Mouse (Mus musculus) G1E (cell line): ENCODE measurements at regions not wholly inside any gene's neighbourhood (a gene's known extent, or its start where the extent isn't known, plus 50 kb on each side); places are given as distances from the start of the nearest gene placed in this dataset.

Source experiments
- CTCF ChIP-seq: IDR thresholded peaks from 2 replicates; pipeline ENCODE4 v1.5.1; 2012; ENCODE audit warnings: low read depth, low read length, inconsistent platforms, mixed read lengths
- GATA1 ChIP-seq: IDR thresholded peaks from 2 replicates; pipeline ENCODE4 v1.6.1; 2012; ENCODE audit warnings: borderline replicate concordance, low read length, inconsistent platforms, mixed read lengths
- POLR2AphosphoS5 ChIP-seq: IDR thresholded peaks from 2 replicates; pipeline ENCODE4 v1.6.1; 2012; ENCODE audit warnings: low read depth, low read length, inconsistent platforms; ENCODE audit not compliant: insufficient replicate concordance
- TAL1 ChIP-seq: conservative IDR thresholded peaks from 2 replicates; pipeline ENCODE4 v1.6.1; 2012; ENCODE audit warnings: low read depth, low read length, inconsistent platforms, mixed read lengths

- no peak for TF ChIP-seq CTCF
- TF ChIP-seq GATA1 = no peak
- no peak for TF ChIP-seq POLR2AphosphoS5
- no peak for TF ChIP-seq TAL1
Measured at GRCm38 (mm10) chr19:44640551-44640950, 77.9 kb downstream of the Hif1an start.
